10 mouse cellular contexts compared by ENCODE assay signal in genomic region chr11:32132008-32132615, GRCm38 (mm10).
DNase-seq lines count a peak whose midpoint lies in the region; ATAC-seq and TF ChIP-seq lines count a peak whose summit lies in the region.
"Had no signal": no experiment of that assay in that cellular context is flagged by ENCODE, and none has a peak within 500 bp of the region (broad histone marks: within the 10 kb centered on the region; RNA-seq: fewer than 3 reads in every experiment).

No protein-coding gene starts in this region.

- no peak for TF ChIP-seq CTCF in thymus, adult 2 months (IDR thresholded peaks at IDR 0.05; ENCODE audit: borderline replicate concordance, control insufficient read depth, extremely low read depth, insufficient read depth, low read length, poor library complexity)
- no peak for TF ChIP-seq CTCF in cerebellum, adult 2 months (IDR thresholded peaks at IDR 0.05; ENCODE audit: borderline replicate concordance, insufficient read depth, low read depth, low read length)

- peak; percentile 47 for DNase-seq in heart, embryonic 10.5 days (ENCODE audit: low spot score)
- peak; percentile 69 for DNase-seq in thymus, adult 2 months
- DNase-seq in thymus, adult 18-20 months, result no peak
- no peak for DNase-seq in cerebellum, adult 2 months
- DNase-seq in right cerebral cortex, postnatal 4 days, result no peak
- DNase-seq in urinary bladder, postnatal 4 days (ENCODE audit: low spot score in 2 of 2), result no peak

- H3K9me3 ChIP-seq in heart, embryonic 10.5 days, result no peaks in the 10 kb centered on the region
- H3K9me3 ChIP-seq in heart, embryonic 11.5 days (replicated peaks; ENCODE audit: control insufficient read depth, low read length), result no peaks in the 10 kb centered on the region
- H3K9me3 ChIP-seq: forebrain, embryonic 12.5 days had no signal

- ATAC-seq in heart, embryonic 11.5 days (replicated peaks; ENCODE audit: insufficient number of reproducible peaks, low FRiP score, low TSS enrichment), result no peak
- ATAC-seq in granulocyte monocyte progenitor cell, adult 5-6 weeks (replicated peaks; ENCODE audit: poor library complexity, severe bottlenecking), result peak; percentile 74

- no peaks in the 10 kb centered on the region for H3K4me1 ChIP-seq in heart, embryonic 10.5 days
- H3K4me1 ChIP-seq in heart, embryonic 11.5 days (ENCODE audit: control insufficient read depth, insufficient read depth, low read length), result no peaks in the 10 kb centered on the region
- H3K4me1 ChIP-seq in thymus, adult 2 months (replicated peaks; ENCODE audit: control insufficient read depth, insufficient read depth, low read length), result peaks cover 43% of the 10 kb centered on the region
- H3K4me1 ChIP-seq in cerebellum, adult 2 months (ENCODE audit: control insufficient read depth, insufficient read depth, low read length), result no peaks in the 10 kb centered on the region

- no peak overlapping the region for H3K9ac ChIP-seq in heart, embryonic 11.5 days (ENCODE audit: low read depth, low read length)
- H3K9ac ChIP-seq: forebrain, embryonic 12.5 days had no signal

- no peak overlapping the region for H3K4me3 ChIP-seq in heart, embryonic 10.5 days
- H3K4me3 ChIP-seq in heart, embryonic 11.5 days (ENCODE audit: low read depth, low read length), result no peak overlapping the region
- no peak overlapping the region for H3K4me3 ChIP-seq in thymus, adult 2 months (ENCODE audit: control insufficient read depth, insufficient read depth, low read length)
- no peak overlapping the region for H3K4me3 ChIP-seq in cerebellum, adult 2 months (replicated peaks; ENCODE audit: insufficient read depth, low read depth, low read length)
- H3K4me3 ChIP-seq: forebrain, embryonic 12.5 days had no signal

- no peak for TF ChIP-seq POLR2A in thymus, adult 2 months (IDR thresholded peaks at IDR 0.05; ENCODE audit: control insufficient read depth, extremely low read depth, insufficient read depth, low read length, poor library complexity)
- TF ChIP-seq POLR2A in cerebellum, adult 2 months (IDR thresholded peaks at IDR 0.05; ENCODE audit: borderline replicate concordance, insufficient read depth, low read length), result no peak

- WGBS in heart, embryonic 10.5 days, result 73% methylated on average over 3 of the region's 3 CpGs
- 80% methylated on average over 3 of the region's 3 CpGs for WGBS in heart, embryonic 11.5 days (ENCODE audit: insufficient replicate concordance)
- 44% methylated on average over 3 of the region's 3 CpGs for WGBS in thymus, adult 2 months
- 86% methylated on average over 3 of the region's 3 CpGs for WGBS in cerebellum, adult 2 months

- H3K27ac ChIP-seq in heart, embryonic 10.5 days, result no peak overlapping the region
- H3K27ac ChIP-seq in heart, embryonic 11.5 days (ENCODE audit: low read depth, low read length), result no peak overlapping the region
- H3K27ac ChIP-seq in thymus, adult 2 months (ENCODE audit: control insufficient read depth, insufficient read depth, low read length), result peak overlapping the region; percentile 2; the same call in 1 of the 2 replicates
- no peak overlapping the region for H3K27ac ChIP-seq in cerebellum, adult 2 months (ENCODE audit: insufficient read depth, low read length)
- H3K27ac ChIP-seq: forebrain, embryonic 12.5 days; macrophage had no signal

- no peaks in the 10 kb centered on the region for H3K36me3 ChIP-seq in heart, embryonic 10.5 days
- H3K36me3 ChIP-seq in heart, embryonic 11.5 days (ENCODE audit: control insufficient read depth, insufficient read depth, low read length), result no peaks in the 10 kb centered on the region
- H3K36me3 ChIP-seq in thymus, adult 2 months (ENCODE audit: control insufficient read depth, insufficient read depth, low read length), result no peaks in the 10 kb centered on the region
- H3K36me3 ChIP-seq: forebrain, embryonic 12.5 days had no signal

- H3K27me3 ChIP-seq in heart, embryonic 10.5 days (ENCODE audit: insufficient read depth, poor library complexity, severe bottlenecking), result peaks cover 34% of the 10 kb centered on the region
- peaks cover 7% of the 10 kb centered on the region; the same call in 1 of the 2 replicates for H3K27me3 ChIP-seq in heart, embryonic 11.5 days (ENCODE audit: control insufficient read depth, insufficient read depth, low read length)
- H3K27me3 ChIP-seq in thymus, adult 2 months (ENCODE audit: control insufficient read depth, insufficient read depth, low read length), result no peaks in the 10 kb centered on the region
- no peaks in the 10 kb centered on the region for H3K27me3 ChIP-seq in cerebellum, adult 2 months (ENCODE audit: control insufficient read depth, insufficient read depth, low read length)

- H3K4me2 ChIP-seq in heart, embryonic 11.5 days, result no peak overlapping the region
- H3K4me2 ChIP-seq: forebrain, embryonic 12.5 days had no signal

Comparison
In these comparisons a context has a peak if more than half of its experiments do, and no peak if none do; other contexts are left out.
1. DNase-seq: peak in heart, embryonic 10.5 days (single experiment) and thymus, adult 2 months (single experiment); none in thymus, adult 18-20 months (0 of 2), cerebellum, adult 2 months (0 of 2), right cerebral cortex, postnatal 4 days (single experiment) and urinary bladder, postnatal 4 days (0 of 2).